Mouse (Mus musculus) midbrain, postnatal 0 days (tissue): ENCODE measurements around the gene Slc25a21. TPM values are rescaled to one million over a fixed set of nuclear protein-coding genes. Genes with fewer than 3 reads are reported as not detected.

Experiments used
- ATAC-seq: fragments of 200-750 bp; cut with Nextera tagmentation; 2 replicates; pipeline ENCODE4 v1.8.0; 2017; ENCODE audit warnings: moderate number of reproducible peaks, mild to moderate bottlenecking, moderate TSS enrichment, moderate library complexity; ENCODE audit not compliant: low FRiP score
- DNase-seq: peaks from one replicate; pipeline ENCODE4 v3.0.0-alpha.2; 2015; ENCODE audit warnings: low spot score
- H3K27ac ChIP-seq: fragments of 300-500 bp; sonication (generic); 2 replicates; pipeline ENCODE4 v1.5.1; 2014; ENCODE audit warnings: low read depth, mild to moderate bottlenecking, low read length, mixed read lengths
- H3K27me3 ChIP-seq: fragments of 300-500 bp; sonication (generic); 2 replicates; pipeline ENCODE4 v1.6.1; 2014; ENCODE audit warnings: low read length, control low read depth, mixed read lengths; ENCODE audit not compliant: insufficient read depth
- H3K36me3 ChIP-seq: fragments of 300-500 bp; sonication (generic); 2 replicates; pipeline ENCODE4 v1.6.1; 2014; ENCODE audit warnings: low read length, control low read depth, mixed read lengths; ENCODE audit not compliant: insufficient read depth
- H3K4me1 ChIP-seq: fragments of 300-500 bp; sonication (generic); 2 replicates; pipeline ENCODE4 v1.6.1; 2014; ENCODE audit warnings: mild to moderate bottlenecking, control low read depth, antibody characterized with exemption, low read length, mixed read lengths; ENCODE audit not compliant: insufficient read depth
- H3K4me2 ChIP-seq: fragments of 300-500 bp; sonication (generic); 2 replicates; pipeline ENCODE4 v1.6.1; 2014; ENCODE audit warnings: low read depth, mild to moderate bottlenecking, low read length, mixed read lengths; ENCODE audit not compliant: poor library complexity, severe bottlenecking
- H3K4me3 ChIP-seq: fragments of 300-500 bp; sonication (generic); 2 replicates; pipeline ENCODE4 v1.5.1; 2014; ENCODE audit warnings: low read depth, mild to moderate bottlenecking, low read length, moderate library complexity
- H3K9ac ChIP-seq: fragments of 300-500 bp; sonication (generic); replicated peaks from 2 replicates; pipeline ENCODE4 v1.6.1; 2014; ENCODE audit warnings: mild to moderate bottlenecking, low read length, moderate library complexity, mixed read lengths; ENCODE audit not compliant: poor library complexity, severe bottlenecking
- H3K9me3 ChIP-seq: fragments of 300-500 bp; sonication (generic); 2 replicates; pipeline ENCODE4 v1.6.1; 2016; ENCODE audit warnings: low read length, control low read depth
- CTCF ChIP-seq: IDR thresholded peaks from 2 replicates; pipeline ENCODE4 v1.5.1; 2016; ENCODE audit warnings: antibody characterized with exemption, mild to moderate bottlenecking
- WGBS: fragments of 180-500 bp; shearing (Covaris S2); extraction: QIAGEN DNeasy Blood & Tissue Kit; methylation state at CpG from one replicate; pipeline ENCODE4 v1.1.7; 2014; 5-methylcytosine and 5-hydroxymethylcytosine counted together
- polyA plus RNA-seq: library from polyadenylated mRNA; unstranded; fragments of >200 nt; fragmentation: Nextera tagmentation; extraction: Ambion mirVana; gene quantifications from 2 replicates; pipeline ENCODE4 v1.2.1, GENCODE M21; 2015
- total RNA-seq: library from RNA; depleted of rRNA; stranded (reverse); fragments of >200 nt; gene quantifications from 2 replicates; pipeline ENCODE4 v1.2.3, GENCODE M21; 2014

The Slc25a21 gene
- total and polyA plus RNA-seq, 2 experiments from 2014 or later: 0.11 TPM; not detected in 1

- no peak overlapping the region for H3K27ac ChIP-seq
- WGBS: 76% methylated on average over 16 of the region's 18 CpGs
- H3K9me3 ChIP-seq: no peaks in the 10 kb centered on the region
- no peaks in the 10 kb centered on the region for H3K27me3 ChIP-seq
- no peaks in the 10 kb centered on the region for H3K4me1 ChIP-seq
- TF ChIP-seq CTCF: no peak
- no peak overlapping the region for H3K4me3 ChIP-seq
- no peak overlapping the region for H3K4me2 ChIP-seq
- ATAC-seq (no peak), DNase-seq (no peak)
- no peak overlapping the region for H3K9ac ChIP-seq
- H3K36me3 ChIP-seq: no peaks in the 10 kb centered on the region
Observed at GRCm38 (mm10) chr12:56982066-56982626, 215.1 kb downstream of the Slc25a21 start.

DNA sequence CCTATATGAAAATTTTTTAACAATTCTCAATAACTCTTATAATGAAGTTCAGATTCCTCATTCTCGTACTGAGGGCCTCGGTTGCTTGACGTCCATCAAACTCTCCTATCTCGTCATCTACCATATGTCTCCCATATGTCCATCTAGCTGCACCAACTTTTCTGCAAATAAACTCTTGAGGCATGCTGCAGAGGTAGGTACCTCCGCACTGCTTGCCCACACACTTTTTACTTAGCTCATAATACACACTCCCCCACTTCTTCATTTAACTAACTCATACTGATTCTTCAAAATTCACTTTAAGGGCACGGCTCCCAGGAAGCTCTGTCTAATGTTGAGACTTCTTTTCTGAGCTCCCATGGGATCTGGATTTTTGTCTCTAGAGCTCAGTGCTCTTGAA lies 222.0 kb downstream of the Slc25a21 start:
- no peaks in the 10 kb centered on the region for H3K9me3 ChIP-seq

DNA sequence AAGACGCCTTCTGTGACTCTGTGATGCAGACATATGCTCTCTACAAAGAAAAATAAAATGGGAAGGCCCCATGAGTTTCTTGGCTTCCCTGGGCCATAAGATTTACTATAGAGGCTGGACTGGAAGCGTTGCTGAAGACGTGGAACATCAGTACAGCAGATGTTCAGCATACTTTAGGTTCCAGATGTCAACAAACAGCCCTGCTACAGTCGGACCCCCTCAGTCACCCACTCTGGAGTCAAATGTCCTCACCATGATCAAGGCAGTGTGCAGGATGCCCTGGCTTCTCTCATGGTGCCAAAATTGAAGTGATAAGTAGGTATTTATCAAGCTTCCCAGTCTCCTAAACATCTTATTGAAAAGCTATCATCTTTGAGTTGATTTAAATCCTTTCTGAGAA lies 234.0 kb downstream of the Slc25a21 start:
- H3K27me3 ChIP-seq: no peaks in the 10 kb centered on the region
- WGBS: 73% methylated on average over 4 of the region's 4 CpGs
- H3K4me2 ChIP-seq: no peak overlapping the region
- H3K27ac ChIP-seq: no peak overlapping the region
- ATAC-seq: no peak
- no peaks in the 10 kb centered on the region for H3K9me3 ChIP-seq
- H3K4me1 ChIP-seq: no peaks in the 10 kb centered on the region
- no peak overlapping the region for H3K4me3 ChIP-seq
- no peaks in the 10 kb centered on the region for H3K36me3 ChIP-seq
- no peak overlapping the region for H3K9ac ChIP-seq
- no peak for DNase-seq
- TF ChIP-seq CTCF: no peak

More for the DNA sequence above, 222.0 kb downstream of the Slc25a21 start:
- Histone ChIP-seq H3K9ac (no peak overlapping the region), H3K27me3 (no peaks in the 10 kb centered on the region), H3K36me3 (no peaks in the 10 kb centered on the region), H3K27ac (no peak overlapping the region), H3K4me3 (no peak overlapping the region), H3K4me2 (no peak overlapping the region), H3K4me1 (no peaks in the 10 kb centered on the region)
- ATAC-seq (no peak), DNase-seq (no peak)
- no peak for TF ChIP-seq CTCF
- 91% methylated on average over 6 of the region's 6 CpGs for WGBS

GRCm38 (mm10) chr12:56959230-56960051 lies 237.8 kb downstream of the Slc25a21 start:
- ATAC-seq (no peak), DNase-seq (no peak)
- H3K9ac ChIP-seq: no peak overlapping the region
- H3K9me3 ChIP-seq: no peaks in the 10 kb centered on the region
- 23% methylated on average over 9 of the region's 9 CpGs for WGBS
- H3K4me2 ChIP-seq: peak overlapping the region; percentile 23; the same call in 1 of the 2 replicates
- H3K36me3 ChIP-seq: no peaks in the 10 kb centered on the region
- no peak overlapping the region for H3K4me3 ChIP-seq
- H3K27me3 ChIP-seq: no peaks in the 10 kb centered on the region
- H3K27ac ChIP-seq: no peak overlapping the region
- H3K4me1 ChIP-seq: no peaks in the 10 kb centered on the region
- no peak for TF ChIP-seq CTCF

GRCm38 (mm10) chr12:56958244-56958643 lies 239.0 kb downstream of the Slc25a21 start:
- WGBS: 56% methylated on average over 11 of the region's 11 CpGs
- TF ChIP-seq CTCF: no peak
- Histone ChIP-seq H3K27ac (no peak overlapping the region), H3K4me3 (no peak overlapping the region), H3K4me1 (no peaks in the 10 kb centered on the region), H3K9ac (no peak overlapping the region), H3K36me3 (no peaks in the 10 kb centered on the region), H3K9me3 (no peaks in the 10 kb centered on the region), H3K27me3 (no peaks in the 10 kb centered on the region), H3K4me2 (no peak overlapping the region)
- no peak for DNase-seq
- ATAC-seq: no peak
